Mouse (Mus musculus) lung, adult 2 months (tissue): ENCODE data around the gene Prcp. TPM values are rescaled to one million over a fixed set of nuclear protein-coding genes. Genes with fewer than 3 reads are reported as not detected.

Experiments
- DNase-seq: peaks from one replicate; pipeline ENCODE4 v3.0.0; 2022
- H3K4me1 ChIP-seq: fragments of 200-500 bp; 2 replicates; pipeline ENCODE4 v1.6.1; 2011; ENCODE audit warnings: low read length; ENCODE audit not compliant: control insufficient read depth, insufficient read depth
- H3K4me3 ChIP-seq: fragments of 200-500 bp; replicated peaks from 2 replicates; pipeline ENCODE3; 2011; ENCODE audit warnings: low read depth, mild to moderate bottlenecking, control low read depth, low read length; ENCODE audit errors: extremely low read depth
- CTCF ChIP-seq: fragments of 200-500 bp; IDR thresholded peaks from 2 replicates; pipeline ENCODE4 v1.5.1; 2011; ENCODE audit warnings: mild to moderate bottlenecking, low read length, control low read depth; ENCODE audit not compliant: insufficient read depth
- POLR2A ChIP-seq: fragments of 200-500 bp; IDR thresholded peaks from 2 replicates; pipeline ENCODE4 v1.6.1; 2011; ENCODE audit warnings: low read depth, mild to moderate bottlenecking, control low read depth, low read length, borderline replicate concordance; ENCODE audit errors: extremely low read depth
- WGBS: fragments of 180-500 bp; shearing (Covaris S2); methylation state at CpG from one replicate; pipeline ENCODE4 v1.1.7; 2018; 5-methylcytosine and 5-hydroxymethylcytosine counted together
- polyA plus RNA-seq: library from polyadenylated mRNA; depleted of rRNA; stranded (reverse); fragments of >200 nt; gene quantifications from 2 replicates; pipeline ENCODE4 v1.2.3, GENCODE M21; 2012; rRNA removed

The Prcp gene
- polyA plus RNA-seq, result 25.4 and 32.5 TPM in 2 replicates

DNA sequence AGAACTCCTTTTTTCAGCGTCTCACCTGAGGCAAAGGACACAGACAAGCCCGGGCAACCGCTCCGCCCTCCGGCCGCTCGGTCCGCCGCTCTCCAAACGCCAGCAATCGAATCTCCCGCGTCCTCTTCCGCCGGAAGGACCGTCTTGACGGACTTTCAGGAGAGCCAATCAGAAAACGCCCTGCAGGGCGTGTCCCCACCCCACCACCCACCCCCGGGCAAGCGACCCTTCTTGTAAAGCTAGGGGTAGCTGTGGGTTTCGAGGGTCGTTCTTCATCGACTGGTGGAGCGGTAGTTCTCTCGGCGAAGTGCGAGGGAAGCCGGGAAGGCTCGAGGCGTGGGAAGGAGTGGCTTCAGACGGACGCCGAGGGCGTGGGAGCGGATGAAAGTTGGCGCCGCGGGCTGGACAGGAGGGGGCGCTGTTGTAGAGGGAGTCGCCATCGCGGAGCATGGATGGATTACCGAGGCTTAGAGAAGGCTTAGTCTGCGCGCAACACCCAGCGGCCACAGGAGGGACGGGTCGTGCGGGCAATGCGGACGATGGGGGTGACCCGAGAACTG lies at the start of gene Prcp, which contains the start of gene Ddias:
Gene Prcp (plus strand): TSS at position 355 of the 560 bp plus-strand sequence.
Gene Ddias (minus strand): TSS at position 132 of the 560 bp plus-strand sequence.
- DNase-seq, result peak; percentile 95
- under 1% methylated on average over 53 of the region's 53 CpGs for WGBS
- peak within 1 kb of the TSS; percentile 92 for H3K4me3 ChIP-seq
- TF ChIP-seq CTCF (peak; percentile 76), POLR2A (peak; percentile 56; the same call in 1 of the 2 replicates)
- H3K4me1 ChIP-seq, result peaks cover 2% of the 10 kb centered on the region

GRCm38 (mm10) chr7:92826248-92826647 lies 48.0 kb upstream of the Prcp start:
- no peak for DNase-seq

GRCm38 (mm10) chr7:92827981-92828380 lies 46.3 kb upstream of the Prcp start:
- no peak for DNase-seq

More at GRCm38 (mm10) chr7:92826248-92826647, 48.0 kb upstream of the Prcp start:
- 76% methylated on average over 3 of the region's 3 CpGs for whole genome bisulfite sequencing
- TF ChIP-seq POLR2A (no peak), CTCF (no peak)
- no peaks in the 10 kb centered on the region for H3K4me1 ChIP-seq
- H3K4me3 ChIP-seq, result no peak overlapping the region

DNA sequence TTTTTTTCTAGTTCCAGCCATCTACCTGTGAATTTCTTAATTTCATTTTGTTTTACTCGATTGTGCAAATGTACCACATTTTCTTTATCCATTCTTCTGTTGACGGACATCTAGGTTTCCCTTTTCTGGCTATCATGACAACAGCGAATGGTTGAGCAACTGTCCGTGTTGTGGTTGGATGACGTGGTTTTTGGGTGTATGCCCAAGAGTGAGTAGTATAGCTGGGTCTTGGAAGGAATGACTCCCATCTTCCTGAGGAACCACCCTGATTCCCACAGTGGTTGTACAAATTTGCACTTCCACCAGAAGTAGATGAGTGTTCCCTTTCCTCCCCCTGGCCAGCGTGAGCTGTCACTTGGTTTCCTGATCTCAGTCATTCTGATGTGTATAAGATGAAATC lies 41.9 kb upstream of the Prcp start:
- DNase-seq, result no peak
- TF ChIP-seq POLR2A, result no peak
- TF ChIP-seq CTCF, result no peak
- 73% methylated on average over 6 of the region's 6 CpGs for WGBS
- H3K4me1 ChIP-seq, result no peaks in the 10 kb centered on the region
- H3K4me3 ChIP-seq, result no peak overlapping the region

More at GRCm38 (mm10) chr7:92827981-92828380, 46.3 kb upstream of the Prcp start:
- no peak overlapping the region for H3K4me3 ChIP-seq
- no peaks in the 10 kb centered on the region for H3K4me1 ChIP-seq
- TF ChIP-seq POLR2A, result no peak
- no peak for TF ChIP-seq CTCF
- WGBS, result 38% methylated on average over 3 of the region's 3 CpGs

DNA sequence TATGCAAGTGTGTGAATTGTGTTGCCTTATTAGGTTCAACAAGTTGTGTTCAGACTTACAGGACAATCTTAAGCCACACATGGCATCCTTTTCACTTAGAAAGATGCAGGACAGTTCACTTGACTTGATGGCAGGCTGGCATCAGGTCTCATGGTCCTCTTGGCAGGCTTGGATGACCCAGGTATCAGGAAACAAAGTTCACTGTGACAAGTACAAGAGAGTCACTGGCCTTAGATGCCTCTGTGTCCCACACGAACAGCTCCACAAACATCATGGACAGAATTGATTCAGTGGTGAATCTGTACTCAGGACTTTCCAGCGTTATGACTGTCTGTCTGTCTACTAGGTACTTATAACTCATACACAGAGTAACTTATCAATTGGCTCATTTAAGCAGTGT lies 39.9 kb upstream of the Prcp start:
- TF ChIP-seq POLR2A, result no peak
- no peak for TF ChIP-seq CTCF
- Histone ChIP-seq H3K4me3 (no peak overlapping the region), H3K4me1 (no peaks in the 10 kb centered on the region)
- 74% methylated on average over 2 of the region's 2 CpGs for WGBS
- DNase-seq, result no peak

- Histone ChIP-seq H3K4me1 (no peaks in the 10 kb centered on the region), H3K4me3 (no peak overlapping the region)
- 76% methylated on average over 3 of the region's 3 CpGs for WGBS
- TF ChIP-seq POLR2A (no peak), CTCF (no peak)
- no peak for DNase-seq
These were observed 37.8 kb upstream of the Prcp start for GRCm38 (mm10) chr7:92836447-92836846.

DNA sequence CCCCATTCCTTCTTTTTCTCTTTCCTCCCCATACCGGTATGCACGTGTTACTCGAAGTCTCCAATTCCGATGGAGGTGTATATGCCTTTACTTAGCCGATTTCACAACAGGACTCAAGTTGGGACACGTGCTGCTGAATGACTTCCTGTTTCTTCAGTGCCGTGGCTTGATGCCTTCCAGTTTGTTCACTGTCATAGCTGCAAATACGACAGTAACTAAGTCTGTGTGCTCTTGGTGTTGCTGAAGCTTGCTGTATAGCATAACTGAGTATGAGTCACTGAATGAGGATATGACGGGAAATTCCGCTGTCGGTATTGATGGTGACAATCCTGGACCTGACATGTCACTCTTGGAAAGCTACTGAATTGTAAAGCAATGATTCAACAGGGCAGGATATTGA lies 37.0 kb upstream of the Prcp start:
- WGBS, result 59% methylated on average over 11 of the region's 11 CpGs
- Histone ChIP-seq H3K4me3 (no peak overlapping the region), H3K4me1 (no peaks in the 10 kb centered on the region)
- TF ChIP-seq POLR2A (no peak), CTCF (no peak)
- DNase-seq, result no peak

DNA sequence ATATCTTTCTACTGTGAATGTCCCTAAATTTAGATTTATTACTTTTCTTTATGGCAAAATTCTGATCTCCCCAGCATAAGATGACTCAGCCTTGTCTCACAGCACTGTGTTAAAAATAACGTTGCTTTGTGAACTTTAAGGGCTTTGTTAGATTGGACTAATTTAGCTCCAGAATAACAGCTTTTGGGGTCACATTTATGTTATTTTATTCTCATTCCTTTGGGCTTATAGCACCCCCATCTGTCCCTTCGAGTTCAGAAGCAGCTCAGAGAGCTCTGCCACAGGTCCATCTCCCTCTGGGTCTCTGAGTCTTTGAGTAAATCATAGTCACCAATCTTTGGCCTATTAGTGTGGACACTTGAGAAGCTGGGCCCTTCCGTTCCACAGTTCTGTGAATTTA lies 36.4 kb upstream of the Prcp start:
- DNase-seq, result no peak
- no peaks in the 10 kb centered on the region for H3K4me1 ChIP-seq
- 56% methylated on average over 3 of the region's 3 CpGs for WGBS
- H3K4me3 ChIP-seq, result no peak overlapping the region
- TF ChIP-seq CTCF (no peak), POLR2A (no peak)

DNA sequence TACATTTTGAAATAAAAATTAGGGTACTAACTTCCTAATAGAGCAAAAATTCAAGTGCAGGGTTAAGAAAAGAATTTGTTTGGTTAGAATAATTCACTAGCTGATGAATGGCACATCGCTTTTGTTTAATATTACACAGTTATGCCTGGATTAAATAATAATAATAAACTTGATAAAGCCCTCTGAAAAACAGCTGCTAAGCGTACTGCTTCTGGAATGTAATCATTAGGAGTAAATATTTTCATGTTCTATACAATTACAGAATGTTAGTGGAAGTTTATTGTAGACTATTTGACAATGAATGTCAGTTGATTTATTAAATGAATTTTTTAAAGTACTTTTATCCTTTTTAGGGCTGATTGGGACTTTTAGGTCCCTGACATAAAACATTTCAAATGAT lies 32.0 kb upstream of the Prcp start:
- TF ChIP-seq CTCF, result no peak
- no peak for TF ChIP-seq POLR2A
- no peak for DNase-seq
- H3K4me1 ChIP-seq, result no peaks in the 10 kb centered on the region
- WGBS, result 60% methylated on average over 2 of the region's 2 CpGs
- H3K4me3 ChIP-seq, result no peak overlapping the region

DNA sequence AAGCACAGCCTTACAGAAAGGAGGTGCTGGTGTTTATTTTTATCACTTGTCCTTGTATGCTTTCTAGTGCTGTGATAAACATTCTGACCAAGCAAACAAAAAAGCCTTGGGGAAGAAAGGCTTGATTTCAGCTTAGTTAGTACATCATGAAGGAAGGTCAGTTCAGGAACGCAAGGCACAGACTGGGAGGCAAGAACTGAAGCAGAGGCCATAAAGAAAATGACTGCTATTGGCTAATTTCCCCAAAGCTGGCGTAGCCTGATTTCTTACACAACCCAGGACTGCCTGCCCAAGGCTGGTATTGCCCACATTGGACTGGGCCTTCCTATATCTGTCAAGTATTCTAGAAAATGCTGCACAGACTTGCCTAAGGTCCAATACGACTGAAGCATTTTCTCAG lies 26.0 kb upstream of the Prcp start:
- H3K4me3 ChIP-seq, result no peak overlapping the region
- no peak for TF ChIP-seq CTCF
- no peak for TF ChIP-seq POLR2A
- no peak for DNase-seq
- no peaks in the 10 kb centered on the region for H3K4me1 ChIP-seq
- 88% methylated on average over 3 of the region's 3 CpGs for WGBS

DNA sequence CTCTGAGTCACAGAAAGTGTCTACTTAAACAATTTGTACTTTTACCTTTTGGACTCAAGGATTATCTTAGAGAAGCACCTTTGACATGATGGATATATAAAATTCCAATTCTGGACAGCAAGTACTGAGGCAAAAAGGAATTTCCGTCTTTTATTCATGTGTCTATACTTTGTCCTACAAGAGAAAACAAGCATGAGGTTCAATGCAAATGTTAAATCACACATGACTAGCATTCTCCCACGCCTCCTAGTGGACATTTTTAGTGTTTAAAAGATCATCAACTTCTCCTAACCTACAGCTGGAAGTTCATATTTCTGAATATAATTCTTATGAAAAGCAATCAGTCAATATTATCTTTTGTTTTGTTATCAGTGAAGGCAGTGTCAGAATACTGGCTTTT lies 7.7 kb upstream of the Prcp start:
- DNase-seq, result no peak
- 15% methylated on average over 2 of the region's 2 CpGs for WGBS
- TF ChIP-seq CTCF, result 0 out of 2 replicates have a peak, but pooled peaks have one; percentile 14
- TF ChIP-seq POLR2A, result no peak
- no peak overlapping the region for H3K4me3 ChIP-seq
- H3K4me1 ChIP-seq, result no peaks in the 10 kb centered on the region

DNA sequence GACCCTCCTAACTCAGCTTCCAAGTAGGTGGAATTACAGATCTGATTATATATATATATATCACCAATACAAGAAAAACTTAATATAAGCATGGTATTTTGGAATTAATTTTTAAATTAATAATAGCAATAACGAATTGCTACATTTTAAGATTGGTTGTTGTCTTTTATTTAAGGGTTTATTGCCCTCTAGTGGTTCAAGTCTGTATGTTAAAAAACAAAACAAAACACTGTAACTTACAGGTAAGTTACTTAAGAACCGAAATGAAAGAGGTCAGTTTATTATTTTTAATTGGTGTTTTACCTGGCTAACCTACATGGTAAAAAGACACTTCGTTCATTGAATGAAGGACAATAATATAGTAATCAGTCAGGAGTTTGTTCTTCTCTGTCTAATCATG lies 4.1 kb upstream of the Prcp start:
- TF ChIP-seq POLR2A (no peak), CTCF (no peak)
- DNase-seq, result no peak

More for the DNA sequence above, 4.1 kb upstream of the Prcp start:
- no peak overlapping the region for H3K4me3 ChIP-seq
- H3K4me1 ChIP-seq, result peaks cover 2% of the 10 kb centered on the region; the same call in 1 of the 2 replicates
- WGBS, result 61% methylated on average over 3 of the region's 3 CpGs
